ENCODE assay signal across 1 mouse cellular context in the genomic region with DNA sequence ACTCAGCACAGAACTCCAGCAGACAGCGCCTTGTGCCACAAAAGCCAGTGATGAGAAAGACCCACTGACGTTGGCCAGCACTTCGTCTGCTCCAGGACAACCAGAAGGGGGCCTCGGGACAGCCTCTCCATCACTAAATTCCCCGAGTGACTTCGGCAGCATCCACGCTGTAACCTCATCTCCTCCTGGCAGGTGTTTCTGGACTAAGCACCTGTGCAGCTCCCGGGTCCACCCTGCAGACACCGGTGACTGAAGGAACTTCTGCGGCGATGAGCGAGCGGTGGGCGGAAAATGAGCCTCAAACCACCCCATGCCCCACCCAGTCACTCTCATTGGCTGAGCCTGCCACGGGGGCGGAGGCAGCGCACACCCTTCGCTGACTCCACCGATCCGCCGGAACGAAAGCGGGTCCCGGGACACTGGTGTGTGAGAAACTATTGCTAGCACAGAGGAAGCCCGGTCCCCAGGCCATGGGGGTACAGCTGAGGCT.
A peak's percentile ranks its signal among the peaks of the same experiment; 100 is the strongest.
TF ChIP-seq lines count a peak whose summit lies in the region.

A gene (plus strand): TSS at position 378 of the 490 bp plus-strand sequence.

TF ChIP-seq in CH12.LX, 34 proteins besides CTCF, POLR2A, EP300 and RAD21 (continued from another document):
- TF ChIP-seq MEF2A (IDR thresholded peaks at IDR 0.05; ENCODE audit: borderline replicate concordance, low read depth, low read length) (no peak), IRF4 (IDR thresholded peaks at IDR 0.05; ENCODE audit: low read depth, low read length) (0 out of 2 replicates have a peak, but pooled peaks have one; percentile 13), KAT2A (IDR thresholded peaks at IDR 0.05; ENCODE audit: insufficient replicate concordance, low read length) (no peak), ELF1 (IDR thresholded peaks at IDR 0.05; ENCODE audit: low read depth, low read length) (0 out of 2 replicates have a peak, but pooled peaks have one; percentile 15), NRF1 (IDR thresholded peaks at IDR 0.05; ENCODE audit: low read depth, low read length) (no peak)
